Mouse (Mus musculus): ENCODE data around the gene Fam126b. TPM values are rescaled to one million over a fixed set of nuclear protein-coding genes. Genes with fewer than 3 reads are reported as not detected.

Gene Fam126b
- 5.1 and 5.6 TPM in 2 replicates for polyA plus RNA-seq (2015; fragmentation: Nextera tagmentation; extraction: Ambion mirVana)

GRCm38 (mm10) chr1:58586171-58586997, at the start of gene Fam126b, which contains the start of gene Ndufb3:
Fam126b (minus strand) TSS chr1:58586323.
Ndufb3 (plus strand) TSS chr1:58586384.

GRCm38 (mm10) chr1:58504577-58505254, 81.4 kb downstream of the Fam126b start, which contains the start of gene Orc2:
Orc2 (minus strand) TSS chr1:58505109.

Other genes with a start within 250 kb of the Fam126b start
- gene Bzw1, start 193.4 kb downstream of the Fam126b start, polyA plus RNA-seq (2015; fragmentation: Nextera tagmentation; extraction: Ambion mirVana) = 189 and 235 TPM in 2 replicates
- 174 and 183 TPM in 2 replicates for gene Clk1, start 162.3 kb downstream of the Fam126b start, polyA plus RNA-seq (2015; fragmentation: Nextera tagmentation; extraction: Ambion mirVana)
- 26.0 and 27.2 TPM in 2 replicates for gene Nif3l1, start 141.2 kb downstream of the Fam126b start, polyA plus RNA-seq (2015; fragmentation: Nextera tagmentation; extraction: Ambion mirVana)
- gene Ppil3, start 140.8 kb downstream of the Fam126b start, polyA plus RNA-seq (2015; fragmentation: Nextera tagmentation; extraction: Ambion mirVana) = 53.6 and 69.5 TPM in 2 replicates
- 17.7 and 24.5 TPM in 2 replicates for gene Orc2, start 81.2 kb downstream of the Fam126b start, polyA plus RNA-seq (2015; fragmentation: Nextera tagmentation; extraction: Ambion mirVana)
- gene Ndufb3, start 61 bp upstream of the Fam126b start, polyA plus RNA-seq (2015; fragmentation: Nextera tagmentation; extraction: Ambion mirVana) = 318 and 389 TPM in 2 replicates
- gene Als2cr12, start 109.7 kb upstream of the Fam126b start, polyA plus RNA-seq (2015; fragmentation: Nextera tagmentation; extraction: Ambion mirVana) = 0.27 TPM in 1 of 2 replicates, not detected in the other
- 47.1 and 62.6 TPM in 2 replicates for gene Cflar, start 125.2 kb upstream of the Fam126b start, polyA plus RNA-seq (2015; fragmentation: Nextera tagmentation; extraction: Ambion mirVana)
- gene Casp8, start 209.1 kb upstream of the Fam126b start, polyA plus RNA-seq (2015; fragmentation: Nextera tagmentation; extraction: Ambion mirVana) = 15.5 and 27.8 TPM in 2 replicates